Comparison of ENCODE assay signal across 16 mouse cellular contexts in the genomic region with DNA sequence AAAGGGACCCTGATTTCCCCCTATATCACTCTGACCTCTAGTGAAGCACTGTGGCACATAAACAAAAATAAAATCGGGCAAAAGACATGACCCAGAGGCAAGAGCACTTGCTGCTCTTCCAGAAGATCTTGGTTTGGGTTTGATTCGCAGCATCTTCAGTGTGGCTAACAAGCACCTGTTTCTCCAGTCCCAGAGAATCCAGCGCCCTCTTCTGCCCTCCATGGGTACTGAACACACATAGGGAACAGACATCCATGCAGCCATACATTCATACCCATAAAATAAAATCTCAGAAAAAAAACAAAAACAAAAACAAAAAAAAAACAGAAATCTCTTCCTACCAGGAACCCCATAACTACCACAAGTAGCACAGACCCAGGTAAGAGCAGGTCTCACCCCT. TPM values are rescaled to one million over a fixed set of nuclear protein-coding genes. Genes with fewer than 3 reads are reported as not detected.
DNase-seq lines count a peak whose midpoint lies in the region; ATAC-seq and TF ChIP-seq lines count a peak whose summit lies in the region.
"Had no signal": no experiment of that assay in that cellular context is flagged by ENCODE, and none has a peak within 500 bp of the region (broad histone marks: within the 10 kb centered on the region; RNA-seq: fewer than 3 reads in every experiment).

No protein-coding gene starts in this region.

- no peak for DNase-seq in heart, postnatal 0 days (ENCODE audit: low spot score)
- no peak for DNase-seq in heart, adult 18-20 months
- no peak for DNase-seq in lung, postnatal 0 days (ENCODE audit: low spot score)
- no peak for DNase-seq in lung, postnatal 14 days
- peak; percentile 84 for DNase-seq in R1 (ENCODE audit: low read depth, low spot score)
- peak; percentile 33 for DNase-seq in splenic B cell, adult 2 months (ENCODE audit: low read depth, low spot score)
- DNase-seq in hindbrain, embryonic 10.5 days (ENCODE audit: low spot score) = no peak
- DNase-seq: gastrocnemius, postnatal 10 days; heart, postnatal 10 days; lung, postnatal 36 days had no signal

- no peak overlapping the region for H3K4me2 ChIP-seq in heart, postnatal 0 days (ENCODE audit: low read depth, low read length)
- no peak overlapping the region for H3K4me2 ChIP-seq in lung, postnatal 0 days (replicated peaks; ENCODE audit: low read depth, low read length)
- no peak overlapping the region for H3K4me2 ChIP-seq in heart, embryonic 11.5 days
- H3K4me2 ChIP-seq: forebrain, embryonic 12.5 days had no signal

- H3K36me3 ChIP-seq in heart, postnatal 0 days (replicated peaks; ENCODE audit: control insufficient read depth, insufficient read depth, low read length) = no peaks in the 10 kb centered on the region
- no peaks in the 10 kb centered on the region for H3K36me3 ChIP-seq in lung, postnatal 0 days (ENCODE audit: insufficient read depth, low read length)
- no peaks in the 10 kb centered on the region for H3K36me3 ChIP-seq in splenic B cell, adult 2 months (ENCODE audit: control insufficient read depth, insufficient read depth, low read length, poor library complexity, severe bottlenecking)
- H3K36me3 ChIP-seq in hindbrain, embryonic 10.5 days = no peaks in the 10 kb centered on the region
- no peaks in the 10 kb centered on the region for H3K36me3 ChIP-seq in heart, embryonic 11.5 days (ENCODE audit: control insufficient read depth, insufficient read depth, low read length)
- H3K36me3 ChIP-seq: forebrain, embryonic 12.5 days had no signal

- no peaks in the 10 kb centered on the region for H3K9me3 ChIP-seq in heart, postnatal 0 days (replicated peaks; ENCODE audit: control insufficient read depth, low read length)
- H3K9me3 ChIP-seq in lung, postnatal 0 days (ENCODE audit: low read length) = no peaks in the 10 kb centered on the region
- H3K9me3 ChIP-seq in hindbrain, embryonic 10.5 days = no peaks in the 10 kb centered on the region
- no peaks in the 10 kb centered on the region for H3K9me3 ChIP-seq in heart, embryonic 11.5 days (replicated peaks; ENCODE audit: control insufficient read depth, low read length)
- H3K9me3 ChIP-seq: forebrain, embryonic 12.5 days; G1E had no signal

- TF ChIP-seq EP300 in heart, postnatal 0 days (IDR thresholded peaks at IDR 0.05; ENCODE audit: low read depth) = no peak
- no peak for TF ChIP-seq EP300 in lung, postnatal 0 days (IDR thresholded peaks at IDR 0.05)

- H3K4me3 ChIP-seq in heart, postnatal 0 days (ENCODE audit: low read depth, low read length) = no peak overlapping the region
- H3K4me3 ChIP-seq in lung, postnatal 0 days (ENCODE audit: low read depth, low read length) = no peak overlapping the region
- H3K4me3 ChIP-seq in hindbrain, embryonic 10.5 days = no peak overlapping the region
- H3K4me3 ChIP-seq in heart, embryonic 11.5 days (ENCODE audit: low read depth, low read length) = no peak overlapping the region
- H3K4me3 ChIP-seq: forebrain, embryonic 12.5 days had no signal

- peaks cover 7% of the 10 kb centered on the region; the same call in 1 of the 2 replicates for H3K4me1 ChIP-seq in heart, postnatal 0 days (ENCODE audit: control insufficient read depth, insufficient read depth)
- peaks cover 12% of the 10 kb centered on the region; the same call in 1 of the 2 replicates for H3K4me1 ChIP-seq in lung, postnatal 0 days (ENCODE audit: insufficient read depth, low read depth, low read length)
- peaks cover 29% of the 10 kb centered on the region for H3K4me1 ChIP-seq in hindbrain, embryonic 10.5 days (replicated peaks)
- H3K4me1 ChIP-seq in heart, embryonic 11.5 days (ENCODE audit: control insufficient read depth, insufficient read depth, low read length) = no peaks in the 10 kb centered on the region; the same call in 1 of the 2 replicates

- H3K27me3 ChIP-seq in heart, postnatal 0 days (ENCODE audit: control insufficient read depth, insufficient read depth, low read length) = no peaks in the 10 kb centered on the region
- no peaks in the 10 kb centered on the region; the same call in 1 of the 2 replicates for H3K27me3 ChIP-seq in lung, postnatal 0 days (replicated peaks; ENCODE audit: insufficient read depth, low read length)
- no peaks in the 10 kb centered on the region for H3K27me3 ChIP-seq in splenic B cell, adult 2 months (ENCODE audit: control insufficient read depth, insufficient read depth, low read length, poor library complexity, severe bottlenecking)
- H3K27me3 ChIP-seq in hindbrain, embryonic 10.5 days (ENCODE audit: insufficient read depth, poor library complexity, severe bottlenecking) = no peaks in the 10 kb centered on the region
- peaks cover 7% of the 10 kb centered on the region; the same call in 1 of the 2 replicates for H3K27me3 ChIP-seq in heart, embryonic 11.5 days (ENCODE audit: control insufficient read depth, insufficient read depth, low read length)

- no peak overlapping the region for H3K27ac ChIP-seq in heart, postnatal 0 days (ENCODE audit: low read depth)
- H3K27ac ChIP-seq in lung, postnatal 0 days (ENCODE audit: low read length) = no peak overlapping the region
- no peak overlapping the region for H3K27ac ChIP-seq in hindbrain, embryonic 10.5 days
- no peak overlapping the region for H3K27ac ChIP-seq in heart, embryonic 11.5 days (ENCODE audit: low read depth, low read length)
- H3K27ac ChIP-seq: forebrain, embryonic 12.5 days had no signal

- TF ChIP-seq CTCF in heart, postnatal 0 days (IDR thresholded peaks at IDR 0.05; ENCODE audit: low read depth) = peak; percentile 19
- TF ChIP-seq CTCF in lung, postnatal 0 days (IDR thresholded peaks at IDR 0.05) = peak; percentile 58

- WGBS in heart, postnatal 0 days = 51% methylated on average over 3 of the region's 3 CpGs
- 42% methylated on average over 3 of the region's 3 CpGs for WGBS in lung, postnatal 0 days
- 40% methylated on average over 3 of the region's 3 CpGs for WGBS in hindbrain, embryonic 10.5 days
- 46% methylated on average over 3 of the region's 3 CpGs for WGBS in heart, embryonic 11.5 days (ENCODE audit: insufficient replicate concordance)

- ATAC-seq in heart, postnatal 0 days (ENCODE audit: insufficient read depth, low read depth) = no peak
- no peak for ATAC-seq in lung, postnatal 0 days
- ATAC-seq in heart, embryonic 11.5 days (replicated peaks; ENCODE audit: insufficient number of reproducible peaks, low FRiP score, low TSS enrichment) = no peak
- ATAC-seq: midbrain, embryonic 16.5 days had no signal

- no peak overlapping the region for H3K9ac ChIP-seq in heart, postnatal 0 days (replicated peaks; ENCODE audit: low read depth, low read length)
- no peak overlapping the region for H3K9ac ChIP-seq in lung, postnatal 0 days (replicated peaks; ENCODE audit: low read depth)
- no peak overlapping the region for H3K9ac ChIP-seq in heart, embryonic 11.5 days (ENCODE audit: low read depth, low read length)
- H3K9ac ChIP-seq: forebrain, embryonic 12.5 days had no signal

RNA-seq across cellular contexts. Expression of gene Pgghg, which starts 2.8 kb away (rescaled TPM):
- 13.8 and 16.3 TPM in 2 replicates for total RNA-seq in heart, postnatal 0 days (2014; rRNA removed; ENCODE audit: low replicate concordance)
- 5.8 and 5.9 TPM in 2 replicates for polyA plus RNA-seq in heart, postnatal 0 days (2015; fragmentation: Nextera tagmentation; extraction: Ambion mirVana)
- total RNA-seq in heart, adult 18-20 months (2021) = 1 to 10 TPM; 3.5 to 4.3 TPM
- 12.7 and 14.4 TPM in 2 replicates for polyA plus RNA-seq in lung, postnatal 0 days (2015; fragmentation: Nextera tagmentation; extraction: Ambion mirVana)
- polyA plus RNA-seq in hindbrain, embryonic 10.5 days (2016; fragmentation: Nextera tagmentation; extraction: Ambion mirVana) = 16.8 and 17.0 TPM in 2 replicates
- 11.1 and 12.0 TPM in 2 replicates for polyA plus RNA-seq in heart, embryonic 11.5 days (2014; fragmentation: Nextera tagmentation; extraction: Ambion mirVana)

RNA-seq across cellular contexts. Expression of gene Ifitm5, which starts 11.7 kb away (rescaled TPM):
- total RNA-seq in heart, postnatal 0 days (2014; rRNA removed; ENCODE audit: low replicate concordance) = 3.4 TPM in 1 of 2 replicates, not detected in the other
- polyA plus RNA-seq in heart, postnatal 0 days (2015; fragmentation: Nextera tagmentation; extraction: Ambion mirVana) = 0.56 and 0.87 TPM in 2 replicates
- total RNA-seq in heart, adult 18-20 months (2021) = under 1 TPM in 1 of 2 experiments, not detected in 1; 0.46 TPM
- 1.6 and 1.8 TPM in 2 replicates for polyA plus RNA-seq in lung, postnatal 0 days (2015; fragmentation: Nextera tagmentation; extraction: Ambion mirVana)
- polyA plus RNA-seq in hindbrain, embryonic 10.5 days (2016; fragmentation: Nextera tagmentation; extraction: Ambion mirVana) = 1.3 and 2.7 TPM in 2 replicates
- 0.34 TPM in 1 of 2 replicates, not detected in the other for polyA plus RNA-seq in heart, embryonic 11.5 days (2014; fragmentation: Nextera tagmentation; extraction: Ambion mirVana)

RNA-seq across cellular contexts. Expression of gene Gm45717, which starts 17.3 kb away (rescaled TPM):
- not detected in 2 replicates for total RNA-seq in heart, postnatal 0 days (2014; rRNA removed; ENCODE audit: low replicate concordance)
- polyA plus RNA-seq in heart, postnatal 0 days (2015; fragmentation: Nextera tagmentation; extraction: Ambion mirVana) = 0.36 TPM in 1 of 2 replicates, not detected in the other
- not detected for total RNA-seq in heart, adult 18-20 months (2021)
- polyA plus RNA-seq in lung, postnatal 0 days (2015; fragmentation: Nextera tagmentation; extraction: Ambion mirVana) = 0.31 TPM in 1 of 2 replicates, not detected in the other
- polyA plus RNA-seq in hindbrain, embryonic 10.5 days (2016; fragmentation: Nextera tagmentation; extraction: Ambion mirVana) = 0.35 and 0.80 TPM in 2 replicates
- 0.46 TPM in 1 of 2 replicates, not detected in the other for polyA plus RNA-seq in heart, embryonic 11.5 days (2014; fragmentation: Nextera tagmentation; extraction: Ambion mirVana)
- total RNA-seq: G1E; gastrocnemius, postnatal 10 days; heart, postnatal 10 days had no signal
- polyA plus RNA-seq: embryonic facial prominence, embryonic 11.5 days; forebrain, embryonic 12.5 days; G1E; limb, embryonic 11.5 days; midbrain, embryonic 16.5 days had no signal

RNA-seq across cellular contexts. Expression of gene Ifitm2, which starts 17.4 kb away (rescaled TPM):
- 172 and 232 TPM in 2 replicates for total RNA-seq in heart, postnatal 0 days (2014; rRNA removed; ENCODE audit: low replicate concordance)
- 516 and 534 TPM in 2 replicates for polyA plus RNA-seq in heart, postnatal 0 days (2015; fragmentation: Nextera tagmentation; extraction: Ambion mirVana)
- 10 to 100 TPM; 98.8 to 99.4 TPM for total RNA-seq in heart, adult 18-20 months (2021)
- polyA plus RNA-seq in lung, postnatal 0 days (2015; fragmentation: Nextera tagmentation; extraction: Ambion mirVana) = 1,373 and 1,710 TPM in 2 replicates
- 388 and 494 TPM in 2 replicates for polyA plus RNA-seq in hindbrain, embryonic 10.5 days (2016; fragmentation: Nextera tagmentation; extraction: Ambion mirVana)
- polyA plus RNA-seq in heart, embryonic 11.5 days (2014; fragmentation: Nextera tagmentation; extraction: Ambion mirVana) = 420 and 429 TPM in 2 replicates

RNA-seq across cellular contexts. Expression of gene Nlrp6, which starts 17.7 kb away (rescaled TPM):
- not detected in 2 replicates for total RNA-seq in heart, postnatal 0 days (2014; rRNA removed; ENCODE audit: low replicate concordance)
- polyA plus RNA-seq in heart, postnatal 0 days (2015; fragmentation: Nextera tagmentation; extraction: Ambion mirVana) = 0.08 TPM in 1 of 2 replicates, not detected in the other
- total RNA-seq in heart, adult 18-20 months (2021) = not detected
- polyA plus RNA-seq in lung, postnatal 0 days (2015; fragmentation: Nextera tagmentation; extraction: Ambion mirVana) = 0.07 and 0.10 TPM in 2 replicates
- polyA plus RNA-seq in hindbrain, embryonic 10.5 days (2016; fragmentation: Nextera tagmentation; extraction: Ambion mirVana) = 0.21 TPM in 1 of 2 replicates, not detected in the other
- polyA plus RNA-seq in heart, embryonic 11.5 days (2014; fragmentation: Nextera tagmentation; extraction: Ambion mirVana) = not detected in 2 replicates
- total RNA-seq: gastrocnemius, postnatal 10 days; heart, postnatal 10 days had no signal
- polyA plus RNA-seq: embryonic facial prominence, embryonic 11.5 days; limb, embryonic 11.5 days had no signal

Comparison
In these comparisons a context has a peak if more than half of its experiments do, and no peak if none do; other contexts are left out.
1. DNase-seq: peak in R1 (single experiment) and splenic B cell, adult 2 months (single experiment); none in heart, postnatal 0 days (single experiment), heart, adult 18-20 months (0 of 2), lung, postnatal 0 days (single experiment), lung, postnatal 14 days (single experiment) and hindbrain, embryonic 10.5 days (single experiment).